Mouse (Mus musculus): ENCODE results near the gene Dync1li2. TPM values are rescaled to one million over a fixed set of nuclear protein-coding genes. Genes with fewer than 3 reads are reported as not detected.

Gene Dync1li2
- total and polyA plus RNA-seq, 2 experiments from 2014 or later: 73.4 to 80.5 TPM

DNA sequence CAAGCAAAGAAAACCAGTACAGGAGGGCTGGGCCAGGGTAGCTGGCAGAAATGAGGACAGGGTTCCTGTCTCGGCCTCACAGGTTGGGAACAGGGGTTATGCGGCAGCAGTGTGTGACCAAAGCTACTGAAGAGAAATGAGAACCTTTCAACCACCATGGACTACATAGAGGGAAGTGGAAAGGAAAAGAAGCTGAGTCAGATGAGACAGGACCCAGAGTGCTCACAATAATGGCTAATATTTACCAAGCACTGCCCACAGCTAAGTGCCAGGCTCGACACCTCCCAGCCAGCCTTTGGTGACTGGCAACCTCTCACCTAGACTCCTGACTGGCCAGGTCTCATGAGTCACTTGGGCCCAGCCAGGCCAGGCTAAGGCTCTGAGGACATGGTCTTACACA lies 58.9 kb downstream of the Dync1li2 start:
- Histone ChIP-seq H3K27ac (ENCODE audit: low read depth, low read length) (no peak overlapping the region), H3K4me2 (ENCODE audit: low read depth, low read length, poor library complexity, severe bottlenecking) (no peak overlapping the region), H3K4me3 (ENCODE audit: low read depth, low read length) (no peak overlapping the region), H3K9me3 (ENCODE audit: low read length) (no peaks in the 10 kb centered on the region), H3K27me3 (ENCODE audit: insufficient read depth, low read length) (no peaks in the 10 kb centered on the region), H3K36me3 (ENCODE audit: insufficient read depth, low read length) (no peaks in the 10 kb centered on the region), H3K4me1 (ENCODE audit: insufficient read depth, low read length) (peaks cover 12% of the 10 kb centered on the region; the same call in 1 of the 2 replicates), H3K9ac (replicated peaks; ENCODE audit: low read length, poor library complexity, severe bottlenecking) (no peak overlapping the region)
- no peak for TF ChIP-seq CTCF (IDR thresholded peaks at IDR 0.05)
- 83% methylated on average over 3 of the region's 3 CpGs for WGBS
- DNase-seq (ENCODE audit: low spot score): no peak
- no peak for ATAC-seq (ENCODE audit: low FRiP score)

DNA sequence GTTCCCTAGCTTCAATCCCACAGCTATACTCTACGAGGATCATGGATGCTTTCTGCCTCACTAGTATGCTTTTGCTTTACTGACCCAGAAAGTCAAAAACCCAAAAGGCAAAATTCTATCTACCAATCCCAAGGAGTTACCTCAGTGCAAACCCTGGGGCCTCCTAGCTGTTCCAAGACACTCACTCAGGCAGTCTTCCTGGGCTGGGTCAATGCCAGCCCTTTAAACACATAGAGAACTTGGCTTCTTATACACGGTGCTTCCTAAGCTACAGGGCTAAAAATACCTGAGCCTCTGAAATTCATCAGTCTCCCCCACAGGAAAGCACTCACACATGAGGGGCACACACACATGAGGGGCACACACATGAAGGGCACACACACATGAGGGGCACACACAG lies 59.6 kb downstream of the Dync1li2 start:
- Histone ChIP-seq H3K4me3 (ENCODE audit: low read depth, low read length) (no peak overlapping the region), H3K27ac (ENCODE audit: low read depth, low read length) (no peak overlapping the region), H3K27me3 (ENCODE audit: insufficient read depth, low read length) (no peaks in the 10 kb centered on the region), H3K4me2 (ENCODE audit: low read depth, low read length, poor library complexity, severe bottlenecking) (no peak overlapping the region), H3K9me3 (ENCODE audit: low read length) (no peaks in the 10 kb centered on the region), H3K36me3 (ENCODE audit: insufficient read depth, low read length) (no peaks in the 10 kb centered on the region), H3K4me1 (ENCODE audit: insufficient read depth, low read length) (peaks cover 12% of the 10 kb centered on the region; the same call in 1 of the 2 replicates), H3K9ac (replicated peaks; ENCODE audit: low read length, poor library complexity, severe bottlenecking) (no peak overlapping the region)
- ATAC-seq (ENCODE audit: low FRiP score) (no peak), DNase-seq (ENCODE audit: low spot score) (no peak)
- WGBS: 71% methylated on average over 2 of the region's 2 CpGs
- TF ChIP-seq CTCF (IDR thresholded peaks at IDR 0.05): no peak

DNA sequence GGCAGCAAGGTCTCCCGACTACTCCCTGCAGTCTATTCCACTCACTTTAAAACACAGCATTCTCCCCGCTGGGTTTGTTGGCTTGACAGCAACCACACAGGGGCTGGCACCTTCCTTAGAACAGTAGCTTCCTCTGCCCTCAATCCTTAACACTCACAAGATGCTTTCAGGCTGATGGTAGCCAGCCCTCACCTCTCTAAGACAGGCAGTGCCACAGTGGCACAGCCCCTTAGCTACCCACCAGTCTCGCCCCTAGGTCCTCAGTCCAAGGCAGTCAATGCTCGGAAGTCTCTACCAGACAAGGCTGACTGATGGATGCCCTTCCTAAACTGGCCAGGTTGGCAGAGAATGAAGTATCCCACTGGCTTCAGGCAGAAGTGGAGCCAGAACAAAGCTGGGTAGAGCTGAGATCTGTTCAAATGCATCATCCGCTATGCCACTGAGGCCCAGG lies 61.9 kb downstream of the Dync1li2 start:
- Histone ChIP-seq H3K36me3 (ENCODE audit: insufficient read depth, low read length) (no peaks in the 10 kb centered on the region), H3K9ac (replicated peaks; ENCODE audit: low read length, poor library complexity, severe bottlenecking) (no peak overlapping the region), H3K9me3 (ENCODE audit: low read length) (no peaks in the 10 kb centered on the region), H3K27me3 (ENCODE audit: insufficient read depth, low read length) (no peaks in the 10 kb centered on the region), H3K4me1 (ENCODE audit: insufficient read depth, low read length) (peaks cover 12% of the 10 kb centered on the region; the same call in 1 of the 2 replicates), H3K4me3 (ENCODE audit: low read depth, low read length) (no peak overlapping the region), H3K27ac (ENCODE audit: low read depth, low read length) (no peak overlapping the region), H3K4me2 (ENCODE audit: low read depth, low read length, poor library complexity, severe bottlenecking) (no peak overlapping the region)
- ATAC-seq (ENCODE audit: low FRiP score) (no peak), DNase-seq (ENCODE audit: low spot score) (no peak)
- TF ChIP-seq CTCF (IDR thresholded peaks at IDR 0.05): no peak
- WGBS: 81% methylated on average over 5 of the region's 5 CpGs

DNA sequence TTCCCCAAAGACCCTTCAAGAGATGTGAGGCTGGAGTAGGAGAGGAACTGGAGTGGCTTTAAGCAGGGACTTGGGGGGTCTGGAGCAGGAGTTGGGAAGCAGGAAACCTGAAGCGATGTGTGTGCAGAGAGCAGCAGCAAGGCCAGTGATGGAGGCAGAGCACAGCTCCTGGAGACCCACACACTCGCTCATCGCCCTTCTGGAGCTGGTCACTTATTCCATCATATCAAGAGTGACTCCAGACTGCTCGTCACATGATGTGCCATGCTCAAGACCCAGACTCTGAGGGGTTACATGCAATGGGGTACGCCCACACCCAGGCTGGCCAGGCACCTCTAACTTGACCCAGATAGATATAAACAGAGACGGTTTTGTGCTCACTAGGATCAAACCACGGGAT lies 62.6 kb downstream of the Dync1li2 start:
- H3K27ac ChIP-seq (ENCODE audit: low read depth, low read length): no peak overlapping the region
- ATAC-seq (ENCODE audit: low FRiP score) (no peak), DNase-seq (ENCODE audit: low spot score) (no peak)

DNA sequence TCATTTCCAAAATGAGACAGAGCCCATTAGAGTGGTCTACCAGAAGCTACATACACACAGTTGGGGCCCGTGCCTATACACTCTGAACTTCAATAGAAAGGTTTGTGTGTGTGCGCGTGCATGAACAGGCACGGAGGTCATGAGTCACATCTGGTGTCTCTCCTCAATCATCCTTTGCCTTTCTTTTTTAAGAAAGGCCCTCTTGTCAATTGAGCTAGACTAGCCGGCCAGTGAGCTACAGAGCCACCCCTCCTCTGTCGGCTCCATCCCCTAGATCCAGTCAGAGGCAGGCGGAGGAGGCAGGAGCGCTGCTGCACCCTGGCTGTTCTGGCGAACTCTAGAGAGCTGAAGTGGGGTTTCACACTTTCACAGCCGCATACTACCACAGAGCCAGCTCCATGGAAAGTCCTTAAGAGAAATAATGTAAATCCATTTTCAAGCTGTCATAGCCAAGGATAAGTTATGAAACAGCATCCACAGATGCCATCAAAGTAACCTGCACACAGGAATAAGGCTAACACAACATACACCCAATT lies 63.5 kb downstream of the Dync1li2 start:
- H3K27me3 ChIP-seq (ENCODE audit: insufficient read depth, low read length): no peaks in the 10 kb centered on the region
- H3K4me3 ChIP-seq (ENCODE audit: low read depth, low read length): no peak overlapping the region
- ATAC-seq (ENCODE audit: low FRiP score): no peak
- no peak overlapping the region for H3K9ac ChIP-seq (replicated peaks; ENCODE audit: low read length, poor library complexity, severe bottlenecking)
- TF ChIP-seq CTCF (IDR thresholded peaks at IDR 0.05): no peak
- no peak for DNase-seq (ENCODE audit: low spot score)
- H3K4me2 ChIP-seq (ENCODE audit: low read depth, low read length, poor library complexity, severe bottlenecking): no peak overlapping the region
- WGBS: 70% methylated on average over 10 of the region's 10 CpGs
- H3K36me3 ChIP-seq (ENCODE audit: insufficient read depth, low read length): no peaks in the 10 kb centered on the region
- H3K27ac ChIP-seq (ENCODE audit: low read depth, low read length): no peak overlapping the region
- H3K9me3 ChIP-seq (ENCODE audit: low read length): no peaks in the 10 kb centered on the region
- peaks cover 11% of the 10 kb centered on the region; the same call in 1 of the 2 replicates for H3K4me1 ChIP-seq (ENCODE audit: insufficient read depth, low read length)

More for the DNA sequence above, 62.6 kb downstream of the Dync1li2 start:
- Histone ChIP-seq H3K36me3 (ENCODE audit: insufficient read depth, low read length) (no peaks in the 10 kb centered on the region), H3K9me3 (ENCODE audit: low read length) (no peaks in the 10 kb centered on the region), H3K4me3 (ENCODE audit: low read depth, low read length) (no peak overlapping the region), H3K4me2 (ENCODE audit: low read depth, low read length, poor library complexity, severe bottlenecking) (no peak overlapping the region), H3K9ac (replicated peaks; ENCODE audit: low read length, poor library complexity, severe bottlenecking) (no peak overlapping the region), H3K4me1 (ENCODE audit: insufficient read depth, low read length) (peaks cover 6% of the 10 kb centered on the region; the same call in 1 of the 2 replicates), H3K27me3 (ENCODE audit: insufficient read depth, low read length) (no peaks in the 10 kb centered on the region)
- 88% methylated on average over 7 of the region's 7 CpGs for WGBS
- no peak for TF ChIP-seq CTCF (IDR thresholded peaks at IDR 0.05)

DNA sequence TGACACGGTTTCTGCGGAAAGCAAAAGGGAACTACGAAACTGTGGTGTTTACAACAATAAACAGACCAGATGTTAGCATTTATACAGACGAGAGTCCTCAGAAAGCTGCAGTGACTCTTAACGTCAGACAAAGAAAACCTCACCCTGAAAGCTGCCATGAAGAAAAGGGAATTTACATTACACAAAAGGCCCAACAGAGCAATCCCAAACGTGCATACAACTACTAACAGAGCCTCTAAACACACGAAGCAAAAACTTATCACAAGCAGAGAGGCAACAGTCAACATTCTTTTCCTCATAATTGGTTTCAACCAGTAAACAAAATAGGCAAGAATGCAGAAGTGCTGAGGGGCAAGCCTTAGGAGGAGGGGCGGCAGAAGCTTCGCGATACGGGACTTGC lies 66.2 kb downstream of the Dync1li2 start:
- Histone ChIP-seq H3K4me2 (ENCODE audit: low read depth, low read length, poor library complexity, severe bottlenecking) (no peak overlapping the region), H3K27me3 (ENCODE audit: insufficient read depth, low read length) (no peaks in the 10 kb centered on the region), H3K27ac (ENCODE audit: low read depth, low read length) (no peak overlapping the region), H3K9me3 (ENCODE audit: low read length) (no peaks in the 10 kb centered on the region), H3K36me3 (ENCODE audit: insufficient read depth, low read length) (no peaks in the 10 kb centered on the region), H3K4me3 (ENCODE audit: low read depth, low read length) (no peak overlapping the region), H3K9ac (replicated peaks; ENCODE audit: low read length, poor library complexity, severe bottlenecking) (no peak overlapping the region), H3K4me1 (ENCODE audit: insufficient read depth, low read length) (peaks cover 7% of the 10 kb centered on the region; the same call in 1 of the 2 replicates)
- TF ChIP-seq CTCF (IDR thresholded peaks at IDR 0.05): no peak
- no peak for DNase-seq (ENCODE audit: low spot score)
- 46% methylated on average over 11 of the region's 11 CpGs for WGBS
- no peak for ATAC-seq (ENCODE audit: low FRiP score)
